Mouse (Mus musculus): ENCODE measurements around the gene Ampd3.

DNA sequence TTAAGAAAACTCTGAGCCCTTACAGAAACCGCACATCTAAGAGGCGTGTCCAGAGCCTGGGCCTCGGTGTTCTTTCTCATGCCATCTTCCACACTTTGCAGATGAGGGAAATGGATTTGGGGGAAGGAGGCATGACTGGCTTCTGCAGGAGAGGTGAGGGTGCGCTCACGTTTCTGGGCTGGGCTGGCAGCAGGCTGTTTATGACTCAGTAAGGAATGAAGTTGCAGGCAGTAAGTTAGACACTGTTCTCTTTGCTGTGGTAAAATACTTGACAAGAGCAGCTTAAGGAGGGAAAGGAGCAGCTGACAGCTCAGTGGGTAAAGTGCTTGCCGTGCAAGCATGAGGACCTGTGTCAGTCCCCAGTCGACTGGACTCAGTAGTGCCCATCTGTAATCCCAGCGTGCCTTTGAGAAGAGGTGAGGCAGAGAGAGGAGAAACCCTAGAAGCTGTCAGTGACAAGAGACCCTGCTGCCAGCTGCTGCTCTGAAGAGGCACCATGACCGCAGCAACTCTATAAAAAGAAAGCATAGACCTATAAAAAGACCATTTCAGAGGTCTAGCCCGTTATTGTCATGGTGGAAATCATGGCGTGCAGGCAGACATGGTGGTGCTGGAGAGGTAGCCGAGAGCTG is 35.9 kb upstream of the Ampd3 start:
- TF ChIP-seq E2F4 (IDR thresholded peaks at IDR 0.05; ENCODE audit: borderline replicate concordance, low read depth, low read length) = no peak
- no peak for TF ChIP-seq ZMIZ1 (IDR thresholded peaks at IDR 0.05; ENCODE audit: low read depth, low read length)
- no peak for TF ChIP-seq POLR2A (IDR thresholded peaks at IDR 0.05; ENCODE audit: control insufficient read depth in 1 of 2, insufficient read depth in 1 of 2, low read depth in 1 of 2, low read length in 2 of 2, poor library complexity in 1 of 2)
- TF ChIP-seq GATA1 (IDR thresholded peaks at IDR 0.05; ENCODE audit: low read depth, low read length) = no peak
- no peak for TF ChIP-seq MAX (IDR thresholded peaks at IDR 0.05; ENCODE audit: low read length)
- TF ChIP-seq USF2 (IDR thresholded peaks at IDR 0.05; ENCODE audit: borderline replicate concordance in 1 of 2, insufficient read depth in 1 of 2, low read depth in 1 of 2, low read length in 2 of 2) = no peak
